Mouse (Mus musculus) heart, postnatal 36 days (tissue): Measurements from ENCODE around the gene Noxred1. TPM values are rescaled to one million over a fixed set of nuclear protein-coding genes. Genes with fewer than 3 reads are reported as not detected.
A peak's percentile ranks its signal among the peaks of the same experiment; 100 is the strongest.
"Not testable (repeated sequence)": the region's sequence is repeated elsewhere in the genome, so short reads cannot be mapped to it uniquely, and the experiment has no call there.

Source experiments
- DNase-seq, 2 experiments: peaks; one replicate each; pipeline ENCODE4 v3.0.0; 2021 to 2022
- intact Hi-C: fragments of 180-260 bp; cut with DNase I; formaldehyde crosslinking; loops from one replicate; pipeline ENCODE4 v1.15.1; 2025
- total RNA-seq, 2 experiments: library from RNA; stranded (reverse); gene quantifications; 2 replicates each; pipeline ENCODE4 v1.2.3; 2021

The Noxred1 gene
- total RNA-seq = under 1 TPM; 0.49 to 1.00 TPM

- intact Hi-C loops = no loop called here
- DNase-seq = no peak
Observed at GRCm38 (mm10) chr12:87238632-87239031, at the start of gene Noxred1. Noxred1 (minus strand) TSS chr12:87238732.

DNA sequence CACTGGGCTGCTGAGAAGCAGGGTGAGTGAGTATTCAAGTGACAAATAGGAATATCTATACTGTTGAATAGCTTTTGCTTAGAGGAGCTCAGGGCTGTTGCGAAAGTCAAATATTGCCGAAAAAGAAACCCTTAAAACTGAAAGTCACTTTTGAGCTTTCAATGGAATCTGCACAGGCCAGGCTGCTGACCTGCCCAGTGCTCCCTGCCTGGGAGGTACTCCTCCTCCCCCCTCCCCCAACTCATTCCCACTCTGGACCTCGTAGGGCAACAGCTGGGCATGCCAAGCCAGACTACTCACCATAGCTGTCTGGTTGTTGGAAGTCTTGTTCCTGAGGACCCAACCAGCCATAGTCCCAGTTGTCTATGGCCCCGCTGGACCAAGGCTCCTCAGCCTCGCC is 46.2 kb upstream of the Noxred1 start:
- intact Hi-C loops = no loop called here
- no peak for DNase-seq

DNA sequence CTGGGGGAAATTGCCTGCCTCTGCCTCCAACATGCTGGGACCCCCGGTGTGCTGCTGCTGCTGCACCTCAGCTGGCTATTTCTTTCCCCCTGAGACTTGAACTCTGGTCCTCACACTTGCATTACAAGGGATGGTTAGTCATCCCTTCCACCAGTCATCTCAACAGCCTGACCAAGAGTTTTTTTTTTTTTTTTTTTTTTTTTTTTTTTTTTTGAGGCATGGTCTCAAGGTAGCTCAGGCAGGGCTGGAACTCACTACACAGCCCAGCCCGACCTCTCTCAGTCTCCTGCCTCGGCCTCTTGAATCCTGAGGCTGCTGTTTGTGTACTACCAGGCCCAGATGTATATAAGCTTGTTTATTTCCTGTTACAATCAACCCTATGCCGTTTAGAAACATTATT is 45.7 kb upstream of the Noxred1 start:
- DNase-seq = no peak
- intact Hi-C loops = no loop called here

DNA sequence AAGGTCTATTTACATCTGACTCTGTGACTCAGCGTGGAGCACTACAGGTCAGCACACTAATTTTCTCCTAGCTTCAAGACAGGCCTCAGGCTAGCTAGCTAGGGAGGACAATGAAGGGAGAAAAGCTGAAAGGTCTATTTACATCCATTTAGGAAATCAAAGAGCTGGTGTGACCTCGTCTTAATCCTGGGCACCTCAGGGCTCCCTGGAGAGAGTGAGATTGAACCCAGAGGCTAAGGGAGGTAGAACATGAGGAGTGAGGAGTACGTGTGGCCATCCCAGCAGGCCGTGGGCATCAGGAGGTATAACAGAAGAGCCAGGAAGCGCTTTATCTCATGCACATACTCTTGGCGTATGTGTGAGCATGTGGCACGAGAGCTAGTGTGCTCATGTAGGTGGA is 45.2 kb upstream of the Noxred1 start:
- no peak for DNase-seq
- intact Hi-C loops = no loop called here

DNA sequence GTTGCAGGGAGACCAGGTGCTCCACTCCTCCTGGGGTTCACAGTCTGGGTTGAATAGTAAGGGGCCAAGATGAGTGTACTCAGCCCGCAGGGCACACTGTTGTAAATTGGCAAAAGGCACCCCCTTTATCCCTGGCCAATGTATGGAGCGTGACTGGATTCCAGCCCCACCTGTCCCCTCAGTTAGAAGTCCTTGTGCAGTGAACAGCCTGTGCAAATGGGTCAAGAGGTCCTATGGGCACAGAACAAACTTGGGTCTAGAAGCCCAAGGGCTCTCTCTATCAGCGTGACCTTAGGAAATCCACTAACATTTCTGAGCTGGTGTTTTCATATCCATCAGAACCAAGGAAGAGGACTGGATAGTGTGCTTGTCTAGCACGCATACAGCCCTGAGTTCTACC is 44.2 kb upstream of the Noxred1 start:
- no peak for DNase-seq
- intact Hi-C loops = no loop called here

DNA sequence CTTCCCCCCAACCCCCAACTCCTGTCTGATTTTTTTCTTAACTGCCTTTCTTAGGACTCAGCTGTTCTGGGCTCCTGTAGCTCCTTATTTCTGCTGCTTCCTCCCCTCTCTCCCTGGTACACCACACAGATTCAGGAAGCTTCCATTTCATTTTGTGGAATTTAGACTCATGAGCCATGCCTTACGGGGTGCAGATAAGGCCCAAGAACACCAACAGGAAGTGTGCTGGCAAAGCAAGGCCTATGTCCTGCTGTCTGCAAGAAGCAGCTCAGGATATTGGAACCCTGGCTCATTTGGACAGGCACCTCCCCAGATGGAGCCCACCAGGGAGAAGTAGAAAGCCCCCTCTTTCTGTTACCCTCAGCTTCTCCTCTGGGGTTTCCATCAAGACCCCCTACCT is 43.2 kb upstream of the Noxred1 start:
- intact Hi-C loops = no loop called here
- no peak for DNase-seq

- no peak for DNase-seq
- intact Hi-C loops = no loop called here
Observed at GRCm38 (mm10) chr12:87279879-87280278, 41.3 kb upstream of the Noxred1 start.

DNA sequence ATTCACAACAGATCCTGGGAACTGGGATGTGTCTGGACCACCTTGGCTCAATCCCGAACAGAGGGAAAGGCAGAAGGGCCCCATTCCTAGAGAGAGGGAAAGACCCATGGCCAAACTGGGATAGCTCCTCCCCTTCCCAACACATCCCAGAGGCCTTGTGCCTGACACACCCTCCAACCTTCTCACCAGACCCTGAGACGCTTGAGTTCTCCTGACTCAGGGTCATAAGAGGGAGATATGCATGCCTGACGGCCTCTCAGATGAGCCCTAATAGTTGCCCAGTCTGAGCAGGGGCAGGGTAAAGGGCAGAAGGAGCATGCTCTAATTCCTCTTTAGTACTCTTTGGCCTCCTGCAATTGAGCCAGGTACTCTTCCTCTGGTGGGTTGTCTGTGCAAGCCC is 40.8 kb upstream of the Noxred1 start:
- intact Hi-C loops = no loop called here

DNA sequence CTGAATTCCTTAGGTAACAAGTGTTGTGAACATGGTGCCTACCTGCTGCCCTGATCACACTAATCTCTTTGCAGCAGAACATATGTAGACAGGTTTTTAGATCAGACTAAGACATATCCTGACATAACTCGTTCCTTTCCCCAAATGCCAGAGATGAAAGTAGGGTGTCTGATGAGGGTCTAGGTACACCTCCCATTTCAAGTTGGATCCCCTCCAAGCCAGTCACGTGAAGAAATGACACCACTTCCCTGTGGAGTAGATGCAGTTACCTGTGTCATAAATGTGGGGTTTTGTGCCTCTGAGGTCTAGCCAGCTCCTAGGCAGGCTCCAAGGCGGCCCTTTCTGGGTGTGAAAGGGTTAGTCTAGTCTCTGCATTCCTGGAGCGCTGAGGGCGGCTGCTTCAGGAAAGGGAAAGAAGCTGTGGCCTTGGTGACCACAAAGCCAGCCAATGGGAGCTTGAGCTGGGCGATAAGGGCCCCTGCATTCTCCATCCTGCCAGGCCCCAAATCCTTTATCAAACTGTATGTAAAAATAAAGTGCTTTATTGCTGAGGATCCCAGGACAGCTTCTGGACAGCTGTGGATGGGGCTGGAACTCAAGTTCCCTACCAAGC is 39.7 kb upstream of the Noxred1 start:
- intact Hi-C loops = no loop called here
- no peak for DNase-seq

More for the DNA sequence above, 40.8 kb upstream of the Noxred1 start:
- DNase-seq = no peak

DNA sequence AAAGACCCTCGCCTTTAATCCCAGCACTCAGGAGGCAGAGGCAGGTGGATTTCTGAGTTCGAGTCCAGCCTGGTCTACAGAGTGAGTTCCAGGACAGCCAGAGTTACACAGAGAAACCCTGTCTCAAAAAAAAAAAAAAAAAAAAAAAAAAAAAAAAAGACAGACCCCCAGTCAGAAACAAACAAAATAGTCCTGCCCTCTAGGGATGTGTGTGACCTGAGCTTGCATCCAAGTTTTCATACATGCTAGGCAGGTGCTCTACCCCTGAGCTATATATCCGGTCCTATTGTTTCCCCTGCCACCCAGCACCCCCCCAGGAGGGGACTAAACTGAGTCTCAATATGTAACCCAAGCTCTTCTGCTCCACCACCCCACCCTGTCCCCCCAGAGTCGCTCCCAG is 38.7 kb upstream of the Noxred1 start:
- intact Hi-C loops, DNase-seq: not testable (repeated sequence)

DNA sequence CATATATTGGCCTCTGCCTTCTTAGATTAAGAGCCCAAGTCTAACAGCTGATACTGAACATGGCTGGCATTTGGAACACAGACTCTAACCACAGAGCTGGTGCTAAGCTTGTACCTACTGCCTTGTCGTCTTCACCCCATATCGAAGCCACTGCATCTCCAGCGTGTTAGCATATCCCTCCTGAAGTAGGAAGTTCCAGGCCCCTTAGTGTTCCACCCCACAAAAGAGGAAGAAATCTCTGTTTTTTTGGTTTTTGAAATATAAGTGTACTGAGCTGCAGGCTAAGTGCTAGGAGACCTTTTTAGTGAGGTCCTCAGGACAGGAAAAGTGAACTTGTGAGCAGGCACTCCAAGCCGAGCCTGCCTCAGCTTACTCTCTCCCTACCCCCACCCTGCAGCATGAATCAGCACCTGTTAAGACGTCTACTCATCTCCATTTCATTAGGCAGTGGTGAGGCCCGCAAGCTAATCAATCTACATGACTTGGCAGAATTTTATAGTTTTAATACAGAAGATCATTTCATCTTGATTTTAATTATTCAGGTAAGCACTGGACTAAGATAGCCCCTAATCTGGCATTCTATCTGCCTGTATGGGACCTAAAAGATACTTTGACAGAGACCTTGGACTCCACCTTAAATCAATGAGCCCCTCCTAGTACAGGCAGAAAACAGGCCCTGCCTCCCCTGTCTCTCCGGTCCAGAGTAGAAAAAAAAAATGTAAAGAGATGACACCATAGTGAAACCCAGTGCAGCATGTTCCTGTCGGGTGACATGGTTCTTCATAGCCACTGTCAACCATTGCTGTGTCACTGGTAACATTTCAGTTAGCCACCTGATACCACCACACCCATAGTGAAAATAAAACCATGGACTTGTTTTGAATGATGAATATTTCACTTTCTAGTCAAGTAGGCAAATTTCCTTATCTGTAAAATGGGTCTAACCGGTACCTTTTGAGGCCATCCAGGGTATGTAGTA is 36.6 kb upstream of the Noxred1 start:
- no peak for DNase-seq
- intact Hi-C loops = no loop called here

DNA sequence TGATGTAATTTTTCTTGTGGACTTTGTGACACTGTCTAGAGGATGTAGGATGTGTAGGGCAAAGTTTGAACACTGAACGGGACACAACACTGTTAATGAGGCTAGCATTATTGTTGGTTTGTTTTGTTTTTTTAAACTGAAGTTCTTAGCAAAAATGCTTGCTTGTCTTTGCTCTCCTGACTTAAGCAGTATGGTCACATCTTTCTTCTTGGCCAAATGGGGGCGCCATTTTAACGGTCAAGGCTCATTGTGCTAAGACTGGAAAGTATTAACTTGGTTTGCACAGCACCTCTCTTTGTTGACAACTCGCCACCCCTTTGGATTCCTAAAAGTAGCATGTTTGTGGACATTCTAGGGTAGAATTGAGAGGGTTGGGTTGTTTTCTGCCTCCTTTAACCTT is 29.1 kb upstream of the Noxred1 start:
- intact Hi-C loops = loop anchor here (2.0 to 5.0 kb wide), 2 partner anchors 121 to 150 kb away; partner anchors contain the start of genes Gstz1 and Pomt2
- peak in 1 of 2 experiments; percentile 26 for DNase-seq

- no peak for DNase-seq
- intact Hi-C loops = loop anchor here (5.0 kb wide), 1 partner anchor 150 kb away; no protein-coding TSS in a partner anchor
Observed at GRCm38 (mm10) chr12:87266827-87267603, 28.5 kb upstream of the Noxred1 start.

DNA sequence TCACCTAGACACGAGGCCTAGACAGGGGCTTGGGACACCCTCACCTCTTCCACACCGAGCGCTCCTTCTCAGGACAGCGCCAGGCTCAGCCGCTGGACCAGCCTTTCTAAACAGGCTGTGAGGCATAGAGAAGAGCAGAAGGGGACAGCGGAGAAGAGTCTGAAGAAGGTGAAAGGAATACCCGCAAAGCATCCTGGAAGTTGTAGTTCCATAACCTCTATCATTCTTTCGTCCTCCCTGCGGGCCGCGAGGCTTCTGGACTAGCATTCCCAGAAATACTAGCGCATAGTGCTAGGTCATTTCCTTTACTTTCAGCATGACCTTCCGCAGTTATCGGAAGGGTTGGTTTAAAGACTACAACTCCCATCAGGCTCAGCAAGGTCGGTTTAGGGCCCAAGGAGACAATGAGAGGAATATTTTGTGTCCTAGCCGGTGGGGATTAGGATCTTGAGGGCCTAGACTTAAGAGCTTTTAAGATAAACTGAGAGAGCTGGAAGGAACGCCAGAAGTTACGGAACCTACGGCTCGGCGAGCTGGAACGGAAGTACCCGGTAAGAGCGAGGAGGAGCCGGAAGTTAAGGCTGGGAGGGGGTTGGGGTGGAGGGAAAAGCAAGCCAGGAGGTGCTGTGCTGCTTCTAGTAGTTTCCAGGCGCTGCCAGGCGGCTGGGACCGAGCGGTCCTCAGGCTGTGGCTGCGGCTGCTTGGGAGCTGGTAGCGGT is 27.7 kb upstream of the Noxred1 start, which contains the start of the genes Vipas39 and Ahsa1:
Gene Vipas39 (minus strand): TSS at position 149 of the 719 bp plus-strand sequence.
Gene Ahsa1 (plus strand): TSS at position 372 of the 719 bp plus-strand sequence.
- peak; percentile 77 to 92 for DNase-seq
- intact Hi-C loops = loop anchor here (5.0 kb wide), 1 partner anchor 151 kb away; no protein-coding TSS in a partner anchor

DNA sequence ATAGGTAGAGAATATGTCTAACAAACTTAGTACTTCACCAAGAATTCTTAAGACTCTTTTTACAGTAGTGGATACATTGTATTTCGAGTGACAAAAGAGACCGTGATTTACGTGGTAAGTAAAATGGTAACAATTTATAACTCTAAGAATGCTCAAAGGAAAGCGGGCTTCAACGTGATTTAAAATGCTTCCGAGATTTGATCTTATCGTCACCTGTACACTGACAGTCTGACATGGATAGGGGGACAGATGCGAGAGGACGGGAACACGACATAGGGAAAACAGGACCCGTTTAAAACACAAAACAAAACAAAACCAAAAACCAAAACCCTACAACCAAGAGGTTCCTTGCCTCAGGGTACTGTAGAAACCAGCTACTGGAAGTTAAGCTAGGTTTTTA is 26.9 kb upstream of the Noxred1 start:
- DNase-seq = no peak
- intact Hi-C loops = loop anchor here (5.0 kb wide), 1 partner anchor 152 kb away; no protein-coding TSS in a partner anchor

- DNase-seq = no peak
- intact Hi-C loops = no loop called here
Observed at GRCm38 (mm10) chr12:87260562-87260961, 22.0 kb upstream of the Noxred1 start.

GRCm38 (mm10) chr12:87256629-87257028 is 18.1 kb upstream of the Noxred1 start:
- no peak for DNase-seq
- intact Hi-C loops = no loop called here

DNA sequence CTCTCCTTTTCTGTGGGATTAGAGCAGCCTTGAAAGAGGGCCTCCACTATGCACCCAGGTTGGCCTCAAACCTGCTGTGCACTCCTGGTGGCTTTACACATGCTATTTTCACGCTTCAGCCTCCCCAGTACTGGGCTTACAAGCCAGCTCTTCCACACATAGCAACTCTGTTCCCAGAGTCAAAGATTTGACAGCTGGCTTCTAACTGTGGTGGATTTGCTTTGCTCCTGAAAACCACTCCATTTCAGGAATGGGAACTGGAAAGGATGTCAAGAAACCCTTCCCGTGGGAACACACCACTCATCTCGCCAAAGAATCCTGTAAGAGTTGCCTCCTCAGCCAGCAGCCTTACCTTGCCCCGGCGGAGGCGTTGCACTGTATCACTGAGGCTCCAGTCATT is 15.3 kb upstream of the Noxred1 start:
- no peak for DNase-seq
- intact Hi-C loops = no loop called here

- intact Hi-C loops = no loop called here
- DNase-seq = no peak
Observed at GRCm38 (mm10) chr12:87250161-87250560, 11.6 kb upstream of the Noxred1 start.

DNA sequence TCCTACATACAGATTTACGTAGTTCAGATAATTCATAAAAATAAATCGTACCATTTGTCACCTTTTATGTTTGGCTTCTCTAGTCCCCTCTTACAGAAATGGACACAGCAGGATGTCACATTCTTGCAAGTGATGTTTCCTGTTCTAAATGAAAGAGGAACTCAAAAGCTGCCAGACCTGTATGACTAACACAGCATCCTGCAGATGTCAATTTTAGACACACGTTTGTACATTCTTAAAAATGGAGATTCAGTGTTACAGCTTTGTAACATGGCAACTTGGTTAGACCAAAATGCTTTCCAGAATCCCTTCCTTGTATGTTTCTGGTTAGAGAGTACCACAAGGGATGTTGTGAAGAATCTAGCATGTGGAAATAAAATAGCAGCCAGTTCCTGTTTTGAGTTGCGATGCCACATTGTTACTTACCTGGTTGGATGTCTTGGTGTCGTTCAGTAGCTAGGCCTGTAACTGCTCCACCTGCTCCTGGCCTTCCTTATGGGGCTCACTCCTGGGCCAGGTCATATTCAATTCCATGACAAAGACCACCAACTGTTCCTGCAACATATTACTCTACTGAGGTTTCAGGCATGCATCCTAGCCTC is 1.5 kb downstream of the Noxred1 start:
- intact Hi-C loops = no loop called here
- no peak for DNase-seq
